ENCODE assay signal across 8 mouse cellular contexts in genomic region chr9:77750133-77751060, GRCm38 (mm10). TPM values are rescaled to one million over a fixed set of nuclear protein-coding genes. Genes with fewer than 3 reads are reported as not detected.
DNase-seq lines count a peak whose midpoint lies in the region; ATAC-seq lines count a peak whose summit lies in the region.

No protein-coding gene starts in this region.

- ATAC-seq in intestine, embryonic 16.5 days, result peak; percentile 83

- under 1% methylated on average over 76 of the region's 79 CpGs for WGBS in intestine, embryonic 16.5 days
- under 1% methylated on average over 79 of the region's 79 CpGs for WGBS in midbrain, embryonic 10.5 days

- H3K4me3 ChIP-seq in intestine, embryonic 16.5 days (ENCODE audit: low read length), result peak overlapping the region; percentile 57
- peak overlapping the region; percentile 69 for H3K4me3 ChIP-seq in midbrain, embryonic 10.5 days

- peaks cover 6% of the 10 kb centered on the region; the same call in 1 of the 2 replicates for H3K4me1 ChIP-seq in intestine, embryonic 16.5 days (ENCODE audit: control insufficient read depth, insufficient read depth, low read length)
- H3K4me1 ChIP-seq in midbrain, embryonic 10.5 days, result peaks cover 19% of the 10 kb centered on the region

- DNase-seq in adrenal gland, adult 8-10 months, result peak; percentile 92
- peak; percentile 76 for DNase-seq in embryo, embryonic 11.5 days (ENCODE audit: low read depth, low spot score)
- peak; percentile 91 to 94 for DNase-seq in gastrocnemius, postnatal 36 days
- peak; percentile 97 to 99 for DNase-seq in left cerebral cortex, postnatal 36 days (ENCODE audit: low spot score in 2 of 2)
- DNase-seq in midbrain, embryonic 10.5 days (ENCODE audit: low spot score), result peak; percentile 90
- DNase-seq in right cerebral cortex, postnatal 36 days (ENCODE audit: low spot score in 2 of 2), result peak; percentile 94 to 95
- peak; percentile 91 for DNase-seq in urinary bladder, postnatal 4 days (ENCODE audit: low spot score in 2 of 2)

- peak overlapping the region; percentile 76 for H3K9ac ChIP-seq in intestine, embryonic 16.5 days (ENCODE audit: low read depth, low read length)

- no peaks in the 10 kb centered on the region for H3K27me3 ChIP-seq in intestine, embryonic 16.5 days (replicated peaks; ENCODE audit: control insufficient read depth, insufficient read depth, low read length)
- peaks cover 11% of the 10 kb centered on the region; the same call in 1 of the 2 replicates for H3K27me3 ChIP-seq in midbrain, embryonic 10.5 days (ENCODE audit: low read depth, poor library complexity, severe bottlenecking)

- H3K27ac ChIP-seq in intestine, embryonic 16.5 days (ENCODE audit: low read length), result peak overlapping the region; percentile 68
- peak overlapping the region; percentile 89 for H3K27ac ChIP-seq in midbrain, embryonic 10.5 days (replicated peaks)

- H3K4me2 ChIP-seq in intestine, embryonic 16.5 days (ENCODE audit: low read depth, low read length), result peak overlapping the region; percentile 91

- H3K36me3 ChIP-seq in intestine, embryonic 16.5 days (ENCODE audit: control insufficient read depth, insufficient read depth, low read length), result no peaks in the 10 kb centered on the region
- no peaks in the 10 kb centered on the region for H3K36me3 ChIP-seq in midbrain, embryonic 10.5 days

- H3K9me3 ChIP-seq in intestine, embryonic 16.5 days (ENCODE audit: control insufficient read depth, low read length), result no peaks in the 10 kb centered on the region
- H3K9me3 ChIP-seq in midbrain, embryonic 10.5 days (replicated peaks), result no peaks in the 10 kb centered on the region

- intact Hi-C loops in gastrocnemius, postnatal 36 days (cut with DNase I), result no loop called here
- intact Hi-C loops in left cerebral cortex, postnatal 36 days (cut with DNase I), result loop anchor here (5.0 to 10.0 kb wide), 2 partner anchors 146 to 203 kb away; no protein-coding TSS in a partner anchor

RNA-seq across cellular contexts. Expression of gene Gclc, which starts 3.9 kb away (rescaled TPM):
- 10 to 100 TPM; 34.1 to 53.4 (median 41.2) TPM for total RNA-seq in adrenal gland, adult 8-10 months (2022)
- 1 to 10 TPM; 8.0 to 9.1 TPM for total RNA-seq in gastrocnemius, postnatal 36 days (2021)
- polyA plus RNA-seq in intestine, embryonic 16.5 days (2015; fragmentation: Nextera tagmentation; extraction: Ambion mirVana), result 4.7 and 10.1 TPM in 2 replicates
- total RNA-seq in left cerebral cortex, postnatal 36 days (2021), result 10 to 100 TPM; 43.3 to 44.6 TPM
- 15.5 and 17.1 TPM in 2 replicates for polyA plus RNA-seq in midbrain, embryonic 10.5 days (2016; fragmentation: Nextera tagmentation; extraction: Ambion mirVana)

Comparison
In these comparisons a context has a peak if more than half of its experiments do, and no peak if none do; other contexts are left out.
1. Peak in every context shown above with its lines: DNase-seq, ATAC-seq, H3K4me3 ChIP-seq and H3K27ac ChIP-seq.